Mouse (Mus musculus) NIH3T3 (cell line): Measurements from ENCODE around the gene Mrps18a.
A peak's percentile ranks its signal among the peaks of the same experiment; 100 is the strongest.

Source experiments
- DNase-seq: peaks from one replicate; pipeline ENCODE4 v3.0.0-alpha.2; 2012; ENCODE audit warnings: low read depth

Gene Mrps18a

GRCm38 (mm10) chr17:46101906-46102305, 8.9 kb upstream of the Mrps18a start:
- no peak for DNase-seq

GRCm38 (mm10) chr17:46102608-46103159, 8.1 kb upstream of the Mrps18a start:
- DNase-seq: peak; percentile 71

- no peak for DNase-seq
These were observed 6.3 kb upstream of the Mrps18a start for GRCm38 (mm10) chr17:46104487-46104886.

- no peak for DNase-seq
These were observed 2.5 kb upstream of the Mrps18a start for GRCm38 (mm10) chr17:46108286-46108685.

- DNase-seq: no peak
These were observed 4.7 kb downstream of the Mrps18a start for GRCm38 (mm10) chr17:46115489-46115888.

- no peak for DNase-seq
These were observed 5.4 kb downstream of the Mrps18a start for GRCm38 (mm10) chr17:46116138-46116537.

- DNase-seq: no peak
These were observed 6.1 kb downstream of the Mrps18a start for GRCm38 (mm10) chr17:46116881-46117280.

GRCm38 (mm10) chr17:46117623-46118422, 7.0 kb downstream of the Mrps18a start:
- no peak for DNase-seq

- DNase-seq: no peak
These were observed 7.7 kb downstream of the Mrps18a start for GRCm38 (mm10) chr17:46118423-46118850.

- no peak for DNase-seq
These were observed 8.9 kb downstream of the Mrps18a start for GRCm38 (mm10) chr17:46119641-46120040.

GRCm38 (mm10) chr17:46122791-46123190, 12.0 kb downstream of the Mrps18a start:
- DNase-seq: no peak

- DNase-seq: no peak
These were observed 12.5 kb downstream of the Mrps18a start for GRCm38 (mm10) chr17:46123285-46123684.

- DNase-seq: no peak
These were observed 13.3 kb downstream of the Mrps18a start for GRCm38 (mm10) chr17:46123953-46124700.

- DNase-seq: no peak
These were observed 15.8 kb downstream of the Mrps18a start for GRCm38 (mm10) chr17:46126608-46127007.

GRCm38 (mm10) chr17:46127814-46128493, 17.2 kb downstream of the Mrps18a start:
- no peak for DNase-seq

- peak; percentile 63 for DNase-seq
These were observed 19.1 kb downstream of the Mrps18a start for GRCm38 (mm10) chr17:46129741-46130498.

- DNase-seq: peak; percentile 85
These were observed 21.4 kb downstream of the Mrps18a start for GRCm38 (mm10) chr17:46132058-46132718.

- DNase-seq: no peak
These were observed 22.1 kb downstream of the Mrps18a start for GRCm38 (mm10) chr17:46132862-46133261.

- no peak for DNase-seq
These were observed 27.9 kb downstream of the Mrps18a start for GRCm38 (mm10) chr17:46138563-46139236.

- no peak for DNase-seq
These were observed 29.1 kb downstream of the Mrps18a start for GRCm38 (mm10) chr17:46139872-46140271.
